Mouse (Mus musculus) limb, embryonic 14.5 days (tissue): ENCODE results near the gene Ap4e1. TPM values are rescaled to one million over a fixed set of nuclear protein-coding genes. Genes with fewer than 3 reads are reported as not detected.
"Not testable (repeated sequence)": the region's sequence is repeated elsewhere in the genome, so short reads cannot be mapped to it uniquely, and the experiment has no call there.

Experiments
- ATAC-seq: fragments of 200-750 bp; cut with Nextera tagmentation; 2 replicates; pipeline ENCODE4 v1.8.0; 2017; ENCODE audit warnings: low read depth, moderate number of reproducible peaks, moderate TSS enrichment; ENCODE audit not compliant: low FRiP score
- DNase-seq: peaks from one replicate; pipeline ENCODE4 v3.0.0-alpha.2; 2015; ENCODE audit warnings: low spot score
- H3K27ac ChIP-seq: fragments of 300-500 bp; sonication (generic); replicated peaks from 2 replicates; pipeline ENCODE4 v1.5.1; 2014; ENCODE audit warnings: low read depth, mild to moderate bottlenecking, low read length, moderate library complexity, mixed read lengths
- H3K27me3 ChIP-seq: fragments of 300-500 bp; sonication (generic); 2 replicates; pipeline ENCODE4 v1.6.1; 2014; ENCODE audit warnings: low read length, mixed read lengths; ENCODE audit not compliant: control insufficient read depth, insufficient read depth
- H3K36me3 ChIP-seq: fragments of 300-500 bp; sonication (generic); 2 replicates; pipeline ENCODE4 v1.6.1; 2014; ENCODE audit warnings: mild to moderate bottlenecking, low read length, moderate library complexity, mixed read lengths; ENCODE audit not compliant: control insufficient read depth, insufficient read depth
- H3K4me1 ChIP-seq: fragments of 300-500 bp; sonication (generic); 2 replicates; pipeline ENCODE4 v1.6.1; 2014; ENCODE audit warnings: antibody characterized with exemption, low read length, mixed read lengths; ENCODE audit not compliant: control insufficient read depth, insufficient read depth
- H3K4me2 ChIP-seq: fragments of 300-500 bp; sonication (generic); replicated peaks from 2 replicates; pipeline ENCODE4 v1.6.1; 2014; ENCODE audit warnings: low read depth, mild to moderate bottlenecking, low read length, moderate library complexity; ENCODE audit not compliant: severe bottlenecking
- H3K4me3 ChIP-seq: fragments of 300-500 bp; sonication (generic); replicated peaks from 2 replicates; pipeline ENCODE4 v1.5.1; 2014; ENCODE audit warnings: low read length
- H3K9ac ChIP-seq: fragments of 300-500 bp; sonication (generic); 2 replicates; pipeline ENCODE4 v1.6.1; 2014; ENCODE audit warnings: mild to moderate bottlenecking, low read depth, low read length, moderate library complexity; ENCODE audit not compliant: severe bottlenecking
- H3K9me3 ChIP-seq: fragments of 300-500 bp; sonication (generic); 2 replicates; pipeline ENCODE4 v1.6.1; 2016; ENCODE audit warnings: low read length; ENCODE audit not compliant: control insufficient read depth
- POLR2A ChIP-seq: fragments of 200-500 bp; IDR thresholded peaks from 2 replicates; pipeline ENCODE4 v1.8.0; 2012; ENCODE audit warnings: inconsistent platforms, mild to moderate bottlenecking, moderate library complexity, borderline replicate concordance; ENCODE audit not compliant: insufficient read depth, insufficient read length; ENCODE audit errors: extremely low read depth
- WGBS: fragments of 180-500 bp; shearing (Covaris S2); extraction: QIAGEN DNeasy Blood & Tissue Kit; methylation state at CpG from one replicate; pipeline ENCODE4 v1.1.7; 2014; 5-methylcytosine and 5-hydroxymethylcytosine counted together
- polyA plus RNA-seq, 2 experiments: library from polyadenylated mRNA; depleted of rRNA in 1 of 2; stranded (reverse) in 1 of 2; unstranded in 1 of 2; fragments of >200 nt; fragmentation: Nextera tagmentation in 1 of 2; extraction: Ambion mirVana in 1 of 2; gene quantifications; 2 replicates each; pipeline versions ENCODE4 v1.2.1 to v1.2.3; 2012 to 2014

Gene Ap4e1
- polyA plus RNA-seq, 2 experiments = 8.9 to 12.1 TPM

GRCm38 (mm10) chr2:127074116-127074515 is 65.6 kb downstream of the Ap4e1 start:
- H3K4me1 ChIP-seq = peaks cover 9% of the 10 kb centered on the region
- H3K4me3 ChIP-seq = no peak overlapping the region
- 93% methylated on average over 2 of the region's 2 CpGs for WGBS
- ATAC-seq (no peak), DNase-seq (no peak)
- H3K36me3 ChIP-seq = no peaks in the 10 kb centered on the region
- no peak overlapping the region for H3K27ac ChIP-seq
- H3K9me3 ChIP-seq = no peaks in the 10 kb centered on the region
- no peak for TF ChIP-seq POLR2A
- no peak overlapping the region for H3K9ac ChIP-seq
- H3K27me3 ChIP-seq = no peaks in the 10 kb centered on the region
- no peak overlapping the region for H3K4me2 ChIP-seq

- Histone ChIP-seq H3K4me3 (no peak overlapping the region), H3K36me3 (no peaks in the 10 kb centered on the region; the same call in 1 of the 2 replicates), H3K27me3 (no peaks in the 10 kb centered on the region), H3K27ac (no peak overlapping the region), H3K4me2 (no peak overlapping the region), H3K9ac (no peak overlapping the region), H3K9me3 (no peaks in the 10 kb centered on the region), H3K4me1 (no peaks in the 10 kb centered on the region)
- WGBS = 79% methylated on average over 9 of the region's 9 CpGs
- DNase-seq (no peak), ATAC-seq (no peak)
- no peak for TF ChIP-seq POLR2A
Measured at GRCm38 (mm10) chr2:127077611-127078010, 69.1 kb downstream of the Ap4e1 start.

GRCm38 (mm10) chr2:127079066-127079465 is 70.5 kb downstream of the Ap4e1 start:
- H3K27ac ChIP-seq, H3K4me2 ChIP-seq, H3K36me3 ChIP-seq, H3K9ac ChIP-seq, ATAC-seq, H3K4me3 ChIP-seq, H3K4me1 ChIP-seq, DNase-seq, H3K27me3 ChIP-seq, H3K9me3 ChIP-seq: not testable (repeated sequence)
- WGBS = 55% methylated on average over 2 of the region's 2 CpGs

- Histone ChIP-seq H3K27ac (no peak overlapping the region), H3K9ac (no peak overlapping the region), H3K9me3 (no peaks in the 10 kb centered on the region), H3K36me3 (no peaks in the 10 kb centered on the region; the same call in 1 of the 2 replicates), H3K4me2 (no peak overlapping the region), H3K27me3 (no peaks in the 10 kb centered on the region), H3K4me1 (no peaks in the 10 kb centered on the region), H3K4me3 (no peak overlapping the region)
- DNase-seq (no peak), ATAC-seq (no peak)
- TF ChIP-seq POLR2A = no peak
- 85% methylated on average over 11 of the region's 11 CpGs for WGBS
Measured at GRCm38 (mm10) chr2:127079881-127080590, 71.5 kb downstream of the Ap4e1 start.

GRCm38 (mm10) chr2:127080591-127081218 is 72.2 kb downstream of the Ap4e1 start:
- Histone ChIP-seq H3K9me3 (no peaks in the 10 kb centered on the region), H3K9ac (no peak overlapping the region), H3K27me3 (no peaks in the 10 kb centered on the region), H3K4me2 (no peak overlapping the region), H3K27ac (no peak overlapping the region), H3K4me3 (no peak overlapping the region), H3K4me1 (no peaks in the 10 kb centered on the region), H3K36me3 (no peaks in the 10 kb centered on the region; the same call in 1 of the 2 replicates)
- TF ChIP-seq POLR2A = no peak
- WGBS = 92% methylated on average over 11 of the region's 11 CpGs
- DNase-seq (no peak), ATAC-seq (no peak)
